Mouse (Mus musculus) frontal cortex, adult 2 months (tissue): Measurements from ENCODE around the gene Otop3. TPM values are rescaled to one million over a fixed set of nuclear protein-coding genes. Genes with fewer than 3 reads are reported as not detected.
A peak's percentile ranks its signal among the peaks of the same experiment; 100 is the strongest.
"Not testable (repeated sequence)": the region's sequence is repeated elsewhere in the genome, so short reads cannot be mapped to it uniquely, and the experiment has no call there.

ENCODE experiments used
- DNase-seq, 2 experiments: peaks; one replicate each; pipeline ENCODE4 v3.0.0; 2022; ENCODE audit warnings: low spot score in 1 of 2; ENCODE audit errors: extremely low spot score in 1 of 2
- polyA plus RNA-seq: library from polyadenylated mRNA; depleted of rRNA; stranded (reverse); fragments of >200 nt; gene quantifications from 2 replicates; pipeline ENCODE4 v1.2.3, GENCODE M21; 2012

Otop3 gene
- polyA plus RNA-seq, 1 experiment = 0.30 TPM

DNA sequence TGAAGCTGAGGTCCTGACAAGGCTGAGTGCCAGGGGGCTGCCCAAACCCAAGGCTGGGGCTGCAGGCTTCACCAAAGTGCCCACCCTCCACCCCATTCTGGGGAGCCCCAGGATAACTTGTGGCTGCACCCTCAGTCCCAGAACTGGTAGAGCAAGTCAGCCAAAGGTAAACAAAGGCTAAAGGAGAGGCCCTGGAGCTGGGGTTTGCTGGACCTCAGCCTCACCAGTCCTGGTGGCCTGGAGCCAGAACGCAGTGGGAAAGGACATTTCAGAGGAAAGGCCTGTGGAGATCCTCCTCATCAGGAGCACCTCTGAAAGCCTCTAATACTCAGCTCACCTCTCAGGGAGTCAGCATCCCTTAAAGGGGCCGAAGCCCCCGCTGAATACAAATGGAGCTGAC is 29.6 kb downstream of the Otop3 start:
- DNase-seq = no peak

DNA sequence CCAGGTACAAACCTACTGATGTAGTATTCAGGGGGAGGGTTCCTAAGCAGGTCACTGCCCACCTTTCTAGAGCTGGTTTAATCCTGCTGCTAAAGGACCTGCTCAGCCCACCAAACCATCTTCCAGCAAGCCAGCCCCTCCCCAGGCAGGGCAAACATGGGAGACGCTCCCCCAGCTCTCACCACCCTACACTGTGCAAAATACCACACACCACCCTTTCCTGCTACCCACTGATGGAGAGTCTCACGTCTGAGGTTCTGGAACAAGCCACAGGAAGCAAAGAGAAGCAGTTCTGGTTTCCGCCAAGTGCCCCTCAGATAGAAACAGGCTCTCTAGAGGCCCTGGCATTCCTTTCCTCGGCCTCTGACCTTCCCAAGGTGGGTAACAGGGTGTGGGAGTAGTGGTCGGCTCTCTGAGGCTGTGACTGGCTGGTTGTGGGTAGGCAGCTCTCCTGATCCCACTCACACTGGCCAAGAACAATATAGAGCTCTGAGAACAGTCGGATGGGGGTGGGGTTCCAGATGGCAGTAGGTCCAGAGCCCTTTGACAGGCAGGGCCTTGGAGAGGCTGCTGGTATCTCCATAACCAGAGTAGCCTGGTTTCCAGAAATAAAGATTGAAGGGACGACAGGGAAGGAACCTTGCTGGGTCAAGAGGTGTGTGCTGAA is 31.6 kb downstream of the Otop3 start:
- DNase-seq = no peak

DNA sequence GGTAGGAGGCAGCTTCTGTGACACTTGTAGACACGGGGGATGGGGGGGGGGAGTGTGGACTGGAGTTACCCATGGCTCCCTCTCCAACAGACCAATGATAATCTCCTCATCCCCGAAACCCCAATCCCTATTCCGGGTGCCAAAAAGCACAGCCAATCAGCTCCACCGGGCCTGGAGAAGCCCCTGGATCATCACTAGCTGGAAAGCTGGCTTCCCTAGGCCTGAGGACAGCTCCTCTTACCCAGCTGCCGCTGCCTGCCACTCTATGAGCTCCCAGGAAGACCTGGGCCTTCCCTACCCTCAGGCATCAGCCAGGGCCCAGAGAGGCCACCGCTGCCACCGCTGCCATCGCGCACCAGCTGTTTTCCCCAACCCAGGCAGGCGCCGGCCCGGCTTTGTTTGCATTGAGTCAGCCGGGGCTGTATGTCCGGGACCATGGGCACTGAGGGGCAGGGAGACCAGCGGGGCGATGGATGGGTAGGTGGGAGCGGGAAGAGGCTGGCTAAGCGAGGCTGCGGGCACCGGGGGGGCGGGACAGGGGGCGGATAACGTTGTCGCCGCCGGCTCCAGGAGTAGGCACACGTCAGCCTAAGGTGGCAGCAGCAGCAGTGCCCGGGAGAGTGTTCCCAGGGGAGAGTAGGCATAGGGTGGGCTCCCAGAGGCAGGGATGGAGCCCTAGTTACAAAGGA is 32.3 kb downstream of the Otop3 start:
- peak; percentile 49 to 76 for DNase-seq

DNA sequence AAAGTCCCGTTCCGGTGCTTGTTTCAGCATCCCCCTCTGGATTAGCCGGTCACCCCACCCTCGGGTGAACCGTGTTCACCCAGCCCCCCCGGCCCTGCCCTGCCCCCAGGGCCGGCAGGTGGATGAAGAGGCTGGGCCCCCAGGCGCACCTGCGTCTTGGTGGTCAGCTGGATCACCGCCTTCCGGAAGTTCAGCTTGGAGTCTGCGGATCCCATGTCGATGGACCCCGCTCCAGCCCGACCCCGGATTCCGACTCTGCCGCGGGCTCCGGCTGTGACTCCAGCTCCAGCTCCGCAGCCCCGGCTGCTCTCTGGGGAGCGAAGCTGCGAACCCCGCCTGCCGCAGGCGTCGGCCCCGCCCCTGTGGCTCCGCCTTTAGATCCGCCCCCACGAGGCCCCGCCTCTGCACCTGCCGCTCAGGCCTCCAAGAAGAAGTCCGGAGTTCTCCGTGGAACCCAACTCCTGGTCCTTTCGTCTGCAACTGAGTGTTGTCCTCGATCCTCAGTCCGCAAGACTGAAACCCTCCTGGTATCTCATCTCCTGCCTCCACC is 32.9 kb downstream of the Otop3 start, which contains the start of gene Hid1:
Gene Hid1 (minus strand): TSS at position 362 of the 550 bp plus-strand sequence.
- peak; percentile 76 to 91 for DNase-seq

DNA sequence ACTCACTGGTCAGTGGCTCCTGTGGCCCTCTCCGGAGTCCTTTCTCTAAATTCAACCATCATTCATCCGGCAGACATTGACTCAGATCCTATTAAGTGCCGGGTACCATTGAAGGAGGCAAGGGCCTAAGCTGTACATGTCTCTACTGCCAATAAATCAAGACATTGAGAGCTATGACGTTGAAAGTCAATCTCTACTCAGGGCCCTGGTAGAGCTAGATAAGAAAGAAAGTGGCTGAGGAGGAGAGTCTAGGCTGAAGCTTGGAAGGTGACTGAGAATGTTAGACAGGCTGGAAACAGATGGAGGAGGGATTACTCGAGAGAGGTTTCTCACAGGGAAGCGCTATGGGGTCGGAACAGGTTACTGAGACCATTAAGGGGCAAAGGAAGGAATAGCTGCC is 35.8 kb downstream of the Otop3 start:
- DNase-seq = no peak

GRCm38 (mm10) chr11:115371354-115371753 is 36.8 kb downstream of the Otop3 start:
- DNase-seq = no peak

GRCm38 (mm10) chr11:115372015-115372414 is 37.5 kb downstream of the Otop3 start:
- no peak for DNase-seq

GRCm38 (mm10) chr11:115372737-115373136 is 38.2 kb downstream of the Otop3 start:
- DNase-seq = no peak

DNA sequence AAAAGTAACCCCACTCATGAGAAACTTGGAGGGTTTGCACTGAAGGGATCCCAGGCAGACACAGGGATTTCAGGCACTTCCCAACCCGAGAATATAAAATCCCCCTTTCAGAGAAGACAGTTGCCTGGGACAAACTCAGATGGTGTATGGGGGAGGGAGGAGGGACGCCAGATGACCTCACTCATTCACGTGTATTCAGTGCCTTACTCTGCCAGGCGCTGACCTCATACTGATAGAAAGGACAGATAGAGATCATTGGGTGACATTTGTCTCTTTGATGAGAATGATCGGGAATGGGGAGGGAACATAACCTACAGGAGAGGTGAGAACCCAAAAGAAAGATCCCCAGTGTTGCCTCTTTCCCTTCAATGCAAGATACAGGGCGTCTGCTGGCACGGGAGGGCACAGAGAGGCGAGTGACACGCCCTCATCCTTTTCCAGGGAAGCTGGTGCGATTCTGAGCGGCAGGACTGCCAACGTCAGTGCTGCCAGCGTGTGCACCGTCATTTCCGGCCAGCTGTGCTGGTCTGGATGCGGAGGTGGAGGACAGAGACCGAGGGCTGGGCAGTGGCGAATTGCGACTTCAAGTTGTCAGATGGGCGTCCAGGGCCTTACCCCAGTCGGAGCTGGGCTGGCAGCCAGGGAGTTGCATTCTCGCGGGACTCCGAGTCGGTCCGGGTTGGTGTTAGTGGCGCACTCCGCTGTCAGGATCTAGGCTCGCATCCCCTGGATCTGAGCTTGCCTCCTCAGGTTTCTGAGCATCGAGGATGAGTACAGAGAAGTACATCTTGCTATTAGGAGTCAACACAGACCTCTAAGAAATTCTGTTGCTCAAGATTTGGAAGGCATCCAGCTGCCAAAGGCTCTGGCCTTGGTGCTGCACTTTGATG is 39.5 kb downstream of the Otop3 start:
- DNase-seq = peak; percentile 51 to 76

- peak; percentile 46 to 74 for DNase-seq
Measured at GRCm38 (mm10) chr11:115374695-115375425, 40.3 kb downstream of the Otop3 start.

GRCm38 (mm10) chr11:115376722-115377121 is 42.2 kb downstream of the Otop3 start:
- DNase-seq = no peak

DNA sequence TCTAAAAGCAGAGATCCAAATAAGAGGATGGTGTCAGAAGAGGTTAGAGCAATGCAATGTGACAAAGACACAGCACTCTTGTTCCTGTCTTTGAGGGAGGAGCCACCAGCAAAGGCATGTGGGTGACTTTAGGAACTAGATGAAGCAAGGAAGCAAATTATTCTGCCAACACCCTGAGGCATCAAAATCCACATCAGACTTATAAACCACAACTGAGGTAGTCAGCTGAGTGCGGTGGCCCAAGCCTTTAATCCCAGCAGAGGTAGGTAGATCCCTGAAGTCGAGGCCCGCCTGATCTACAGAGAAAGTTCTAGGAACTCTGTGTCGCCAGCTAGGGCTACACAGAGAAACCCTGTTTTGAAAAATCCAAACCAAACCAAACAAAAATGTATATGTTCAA is 42.7 kb downstream of the Otop3 start:
- no peak for DNase-seq

DNA sequence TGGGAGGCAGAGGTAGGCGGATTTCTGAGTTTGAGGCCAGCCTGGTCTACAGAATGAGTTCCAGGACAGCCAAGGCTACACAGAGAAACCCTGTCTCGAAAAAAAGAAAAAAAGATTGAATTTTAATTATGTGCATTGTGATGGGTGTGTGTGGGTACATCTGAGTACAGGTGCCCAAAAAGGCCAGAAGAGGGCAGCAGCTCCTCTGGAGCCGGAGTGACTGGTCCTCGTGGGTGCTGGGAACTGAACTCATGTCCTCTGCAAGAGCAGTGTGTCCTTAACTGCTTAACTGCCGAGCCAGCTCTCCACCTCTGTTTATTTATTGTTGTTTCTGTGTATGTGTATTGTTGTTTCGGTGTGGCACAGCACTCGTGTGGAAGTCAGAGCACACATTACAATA is 43.3 kb downstream of the Otop3 start:
- DNase-seq = no peak

DNA sequence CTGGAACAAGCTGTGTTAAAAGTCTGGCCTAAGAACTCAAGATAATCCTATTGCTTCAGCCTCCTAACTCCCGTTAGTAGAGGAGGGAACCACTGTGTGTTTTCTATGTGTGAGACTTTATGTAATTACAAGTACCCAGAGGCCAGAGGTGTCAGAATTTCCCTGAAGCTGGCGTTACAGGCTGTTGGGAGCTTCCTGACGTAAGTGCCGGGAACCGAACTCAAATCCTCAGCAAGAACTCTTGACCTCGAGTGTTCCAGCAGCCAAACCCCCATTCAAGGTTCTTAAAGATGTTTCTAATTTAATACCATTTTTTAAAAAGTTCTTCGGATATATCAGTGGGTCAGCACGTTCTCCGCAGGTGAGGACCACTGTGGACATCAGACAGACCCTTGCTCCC is 46.7 kb downstream of the Otop3 start:
- no peak for DNase-seq

GRCm38 (mm10) chr11:115381743-115382539 is 47.4 kb downstream of the Otop3 start, which contains the start of gene Cdr2l:
Gene Cdr2l (plus strand): TSS chr11:115381916.
- peak; percentile 73 to 90 for DNase-seq

DNA sequence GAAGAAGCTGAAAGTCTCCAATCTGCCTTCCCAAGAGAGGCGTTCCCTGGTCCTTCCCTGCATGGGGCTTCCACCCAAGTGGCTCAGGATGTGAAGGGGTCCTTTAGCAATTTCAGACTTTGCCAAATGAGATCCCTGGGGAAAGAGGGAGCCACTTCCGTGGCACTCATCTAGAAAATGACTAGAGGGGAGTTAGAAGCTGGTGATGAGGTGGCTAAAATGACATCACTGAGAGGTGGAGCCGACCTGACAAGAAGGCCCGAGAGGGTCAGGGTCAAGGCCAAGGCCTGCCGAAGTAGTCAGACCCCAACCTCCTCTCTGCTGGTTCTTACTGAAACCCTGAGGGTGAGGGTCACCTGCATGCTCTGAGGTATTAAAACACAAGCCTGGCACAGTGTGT is 48.4 kb downstream of the Otop3 start:
- peak in 1 of 2 experiments; percentile 9 for DNase-seq

DNA sequence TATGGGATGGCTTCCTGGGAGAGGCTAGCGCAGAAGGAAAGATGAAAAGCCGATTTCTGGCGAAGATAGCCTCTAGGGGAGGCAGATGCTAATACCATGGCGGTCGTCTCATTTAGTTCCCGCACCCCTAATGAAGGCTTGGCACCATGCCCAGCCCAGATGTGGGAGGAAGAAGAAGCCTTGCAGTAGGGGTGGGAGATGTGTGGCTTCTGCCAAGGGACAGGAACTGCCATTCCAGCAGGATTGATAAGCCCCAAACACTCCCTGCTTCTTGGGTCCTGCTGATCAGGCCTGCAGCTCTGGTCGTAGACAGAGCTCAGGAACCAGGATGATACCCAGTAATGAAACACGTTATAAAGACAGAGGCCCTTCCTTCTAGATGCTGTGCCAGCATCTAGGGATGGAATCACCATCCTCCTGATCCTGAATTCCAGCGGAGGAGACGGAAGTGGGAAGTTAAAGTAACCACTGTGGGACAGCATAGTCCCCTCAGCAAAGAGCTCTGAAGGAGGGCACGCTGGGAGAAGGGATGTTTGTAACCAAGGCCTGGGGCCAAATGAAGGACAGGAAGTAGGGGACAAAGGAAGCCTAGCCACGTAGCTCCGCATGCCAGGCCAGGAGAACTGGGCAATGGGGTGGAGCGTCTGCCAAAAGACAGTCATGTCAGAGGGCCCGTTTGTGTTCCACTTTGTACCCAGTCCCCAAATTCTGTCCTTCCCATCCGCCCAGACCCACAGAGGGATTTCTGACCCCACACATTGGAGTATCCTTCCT is 49.4 kb downstream of the Otop3 start:
- DNase-seq = peak in 1 of 2 experiments; percentile 64

DNA sequence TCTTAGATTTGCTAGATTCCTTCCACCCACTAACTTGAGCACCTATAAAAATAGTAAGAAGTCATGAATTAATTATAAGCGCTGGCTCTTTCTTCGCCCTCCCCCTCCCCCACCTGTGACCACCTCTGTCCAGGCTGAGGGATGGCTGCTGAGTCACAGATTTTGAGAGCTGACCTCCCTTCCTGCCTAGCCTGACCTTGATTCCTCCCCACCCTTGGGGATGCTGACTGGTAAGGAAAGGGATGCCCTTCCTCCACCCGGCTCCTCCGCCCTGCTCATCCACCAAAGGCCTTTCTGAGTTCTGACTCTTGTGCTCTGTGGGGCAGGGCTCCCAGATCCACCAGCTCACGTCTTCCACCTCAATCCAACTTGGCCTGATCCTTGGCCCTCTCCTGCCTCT is 50.1 kb downstream of the Otop3 start:
- no peak for DNase-seq

GRCm38 (mm10) chr11:115386859-115387258 is 52.3 kb downstream of the Otop3 start:
- not testable (repeated sequence) for DNase-seq
